ENCODE assay signal across 16 mouse cellular contexts in the genomic region with DNA sequence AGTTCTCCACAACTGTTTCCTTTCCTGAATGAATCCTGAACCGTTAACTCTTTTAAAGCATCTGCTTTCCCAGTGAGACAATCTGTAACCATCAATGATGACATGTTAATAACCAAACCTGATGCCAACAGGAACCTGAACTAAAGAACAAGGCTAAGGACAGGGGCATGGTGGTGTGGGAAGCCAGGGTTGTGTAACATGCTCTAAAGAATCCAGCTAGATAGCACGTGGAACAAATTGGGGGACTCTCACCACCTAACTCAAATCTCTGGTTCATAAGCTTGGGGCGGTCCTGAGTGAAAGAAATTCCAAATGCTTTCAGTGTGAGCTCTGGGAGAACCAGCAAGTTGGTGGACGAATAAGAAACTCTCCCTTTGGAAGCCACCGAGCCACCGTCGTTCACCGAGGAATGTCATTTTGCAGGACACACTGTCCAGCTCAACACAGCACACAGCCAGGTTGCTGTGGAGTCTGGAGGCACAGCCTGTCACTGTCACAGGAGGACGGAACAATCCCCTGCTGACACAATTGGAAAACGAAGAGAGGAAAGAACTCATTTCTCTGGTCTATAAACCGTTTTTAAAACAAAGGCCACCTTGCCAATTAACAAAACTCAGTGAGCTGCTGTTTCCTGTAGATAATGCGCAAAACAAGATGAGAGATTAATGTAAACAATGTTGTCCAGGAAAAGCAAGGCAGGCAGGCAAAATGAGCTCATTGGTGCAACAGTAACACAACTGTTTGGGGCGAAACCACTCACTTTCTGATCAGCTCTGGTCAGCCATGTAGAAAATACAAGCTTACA.
DNase-seq lines count a peak whose midpoint lies in the region; ATAC-seq and TF ChIP-seq lines count a peak whose summit lies in the region.
"Had no signal": no experiment of that assay in that cellular context is flagged by ENCODE, and none has a peak within 500 bp of the region (broad histone marks: within the 10 kb centered on the region; RNA-seq: fewer than 3 reads in every experiment).

No protein-coding gene starts in this region.

- TF ChIP-seq CTCF in liver, postnatal 0 days (IDR thresholded peaks at IDR 0.05; ENCODE audit: low read depth), result no peak

- no peaks in the 10 kb centered on the region for H3K9me3 ChIP-seq in midbrain, embryonic 11.5 days (ENCODE audit: control insufficient read depth, low read length)
- H3K9me3 ChIP-seq in midbrain, embryonic 10.5 days (replicated peaks), result no peaks in the 10 kb centered on the region
- H3K9me3 ChIP-seq in heart, embryonic 16.5 days (replicated peaks; ENCODE audit: control insufficient read depth, low read length), result no peaks in the 10 kb centered on the region
- H3K9me3 ChIP-seq in liver, postnatal 0 days (ENCODE audit: low read length), result no peaks in the 10 kb centered on the region
- no peaks in the 10 kb centered on the region for H3K9me3 ChIP-seq in limb, embryonic 10.5 days (replicated peaks)
- H3K9me3 ChIP-seq: limb, embryonic 12.5 days; midbrain, embryonic 15.5 days had no signal

- no peak overlapping the region for H3K4me2 ChIP-seq in midbrain, embryonic 11.5 days
- H3K4me2 ChIP-seq in heart, embryonic 16.5 days (ENCODE audit: low read depth, low read length), result no peak overlapping the region
- no peak overlapping the region for H3K4me2 ChIP-seq in liver, postnatal 0 days (ENCODE audit: low read depth, low read length)
- H3K4me2 ChIP-seq: limb, embryonic 12.5 days; midbrain, embryonic 15.5 days had no signal

- no peak overlapping the region for H3K9ac ChIP-seq in midbrain, embryonic 11.5 days (ENCODE audit: low read length)
- H3K9ac ChIP-seq in heart, embryonic 16.5 days (ENCODE audit: low read length), result no peak overlapping the region
- no peak overlapping the region for H3K9ac ChIP-seq in liver, postnatal 0 days (replicated peaks)
- H3K9ac ChIP-seq: forebrain, postnatal 0 days; limb, embryonic 12.5 days; midbrain, embryonic 15.5 days had no signal

- no peaks in the 10 kb centered on the region for H3K36me3 ChIP-seq in midbrain, embryonic 11.5 days (ENCODE audit: control insufficient read depth, insufficient read depth, low read length)
- H3K36me3 ChIP-seq in midbrain, embryonic 10.5 days, result no peaks in the 10 kb centered on the region
- no peaks in the 10 kb centered on the region for H3K36me3 ChIP-seq in heart, embryonic 16.5 days (ENCODE audit: control insufficient read depth, insufficient read depth)
- no peaks in the 10 kb centered on the region for H3K36me3 ChIP-seq in liver, postnatal 0 days (replicated peaks; ENCODE audit: insufficient read depth, low read length)
- no peaks in the 10 kb centered on the region for H3K36me3 ChIP-seq in limb, embryonic 10.5 days
- H3K36me3 ChIP-seq: limb, embryonic 12.5 days; midbrain, embryonic 15.5 days had no signal

- DNase-seq in midbrain, embryonic 11.5 days (ENCODE audit: low spot score, missing footprints), result peak; percentile 47
- no peak for DNase-seq in midbrain, embryonic 10.5 days (ENCODE audit: low spot score)
- DNase-seq in liver, postnatal 0 days, result no peak
- no peak for DNase-seq in limb, embryonic 10.5 days (ENCODE audit: low spot score)
- no peak for DNase-seq in cerebellum, postnatal 36 days
- DNase-seq in adrenal gland, adult 18-20 months (ENCODE audit: low spot score in 2 of 2), result no peak
- DNase-seq: forebrain, postnatal 0 days; kidney, postnatal 36 days; spleen, adult 18-20 months had no signal

- peak; percentile 90 for TF ChIP-seq EP300 in liver, postnatal 0 days (IDR thresholded peaks at IDR 0.05; ENCODE audit: low read depth)

- H3K27me3 ChIP-seq in midbrain, embryonic 11.5 days (ENCODE audit: control insufficient read depth, insufficient read depth, low read length), result no peaks in the 10 kb centered on the region
- H3K27me3 ChIP-seq in midbrain, embryonic 10.5 days (ENCODE audit: low read depth, poor library complexity, severe bottlenecking), result no peaks in the 10 kb centered on the region
- no peaks in the 10 kb centered on the region for H3K27me3 ChIP-seq in heart, embryonic 16.5 days (ENCODE audit: control insufficient read depth, insufficient read depth, low read length)
- no peaks in the 10 kb centered on the region for H3K27me3 ChIP-seq in liver, postnatal 0 days (ENCODE audit: insufficient read depth, low read length)
- H3K27me3 ChIP-seq in limb, embryonic 10.5 days (ENCODE audit: low read depth, poor library complexity, severe bottlenecking), result no peaks in the 10 kb centered on the region
- H3K27me3 ChIP-seq: limb, embryonic 12.5 days; midbrain, embryonic 15.5 days; Patski had no signal

- no peaks in the 10 kb centered on the region for H3K4me1 ChIP-seq in midbrain, embryonic 11.5 days (ENCODE audit: control insufficient read depth, insufficient read depth, low read length)
- H3K4me1 ChIP-seq in midbrain, embryonic 10.5 days, result no peaks in the 10 kb centered on the region
- no peaks in the 10 kb centered on the region for H3K4me1 ChIP-seq in heart, embryonic 16.5 days (ENCODE audit: control insufficient read depth, insufficient read depth, low read length)
- no peaks in the 10 kb centered on the region for H3K4me1 ChIP-seq in liver, postnatal 0 days (ENCODE audit: insufficient read depth)
- 0 out of 2 replicates have a peak, but pooled peaks cover 4% of the 10 kb centered on the region for H3K4me1 ChIP-seq in limb, embryonic 10.5 days
- H3K4me1 ChIP-seq: limb, embryonic 12.5 days; midbrain, embryonic 15.5 days had no signal

- no peak overlapping the region for H3K4me3 ChIP-seq in midbrain, embryonic 11.5 days (ENCODE audit: low read depth, low read length)
- H3K4me3 ChIP-seq in midbrain, embryonic 10.5 days, result no peak overlapping the region
- no peak overlapping the region for H3K4me3 ChIP-seq in heart, embryonic 16.5 days (ENCODE audit: low read length)
- no peak overlapping the region for H3K4me3 ChIP-seq in liver, postnatal 0 days (ENCODE audit: low read depth, low read length)
- no peak overlapping the region for H3K4me3 ChIP-seq in limb, embryonic 10.5 days
- H3K4me3 ChIP-seq: limb, embryonic 12.5 days; midbrain, embryonic 15.5 days had no signal

- 82% methylated on average over 13 of the region's 13 CpGs for WGBS in midbrain, embryonic 11.5 days
- 87% methylated on average over 13 of the region's 13 CpGs for WGBS in midbrain, embryonic 10.5 days
- WGBS in heart, embryonic 16.5 days, result 59% methylated on average over 13 of the region's 13 CpGs
- 47% methylated on average over 13 of the region's 13 CpGs for WGBS in liver, postnatal 0 days (ENCODE audit: insufficient replicate concordance)
- WGBS in limb, embryonic 10.5 days, result 84% methylated on average over 13 of the region's 13 CpGs

- H3K27ac ChIP-seq in midbrain, embryonic 11.5 days (ENCODE audit: low read depth, low read length), result no peak overlapping the region
- H3K27ac ChIP-seq in midbrain, embryonic 10.5 days (replicated peaks), result no peak overlapping the region
- H3K27ac ChIP-seq in heart, embryonic 16.5 days (ENCODE audit: low read length), result peak overlapping the region; percentile 65
- peak overlapping the region; percentile 7; the same call in 1 of the 2 replicates for H3K27ac ChIP-seq in liver, postnatal 0 days (ENCODE audit: low read depth)
- no peak overlapping the region for H3K27ac ChIP-seq in limb, embryonic 10.5 days
- H3K27ac ChIP-seq: hindbrain, postnatal 0 days; limb, embryonic 12.5 days; midbrain, embryonic 15.5 days had no signal

- ATAC-seq in midbrain, embryonic 11.5 days (ENCODE audit: low FRiP score), result no peak
- peak; percentile 60; the same call in 1 of the 2 replicates for ATAC-seq in heart, embryonic 16.5 days (replicated peaks; ENCODE audit: extremely low read depth, insufficient read depth, low FRiP score)
- ATAC-seq in liver, postnatal 0 days, result peak; percentile 64
- peak; percentile 79 for ATAC-seq in megakaryocyte progenitor cell, adult 5-6 weeks (replicated peaks; ENCODE audit: poor library complexity)
- ATAC-seq: CD4-positive, CD25-positive, alpha-beta regulatory T cell, adult 4 months; forebrain, postnatal 0 days; hindbrain, postnatal 0 days; midbrain, embryonic 15.5 days; Patski had no signal

Comparison
In these comparisons a context has a peak if more than half of its experiments do, and no peak if none do; other contexts are left out.
1. H3K27ac ChIP-seq: peak in heart, embryonic 16.5 days (single experiment) and liver, postnatal 0 days (single experiment); none in midbrain, embryonic 11.5 days (single experiment), midbrain, embryonic 10.5 days (single experiment) and limb, embryonic 10.5 days (single experiment).